Mouse (Mus musculus) CD4-positive helper T cell, adult 2 months (primary cell): Measurements from ENCODE around the gene Hras.

Source experiments
- DNase-seq: peaks from one replicate; pipeline ENCODE4 v3.0.0-alpha.2; 2012; ENCODE audit warnings: low read depth, missing footprints, low spot score

The Hras gene

DNA sequence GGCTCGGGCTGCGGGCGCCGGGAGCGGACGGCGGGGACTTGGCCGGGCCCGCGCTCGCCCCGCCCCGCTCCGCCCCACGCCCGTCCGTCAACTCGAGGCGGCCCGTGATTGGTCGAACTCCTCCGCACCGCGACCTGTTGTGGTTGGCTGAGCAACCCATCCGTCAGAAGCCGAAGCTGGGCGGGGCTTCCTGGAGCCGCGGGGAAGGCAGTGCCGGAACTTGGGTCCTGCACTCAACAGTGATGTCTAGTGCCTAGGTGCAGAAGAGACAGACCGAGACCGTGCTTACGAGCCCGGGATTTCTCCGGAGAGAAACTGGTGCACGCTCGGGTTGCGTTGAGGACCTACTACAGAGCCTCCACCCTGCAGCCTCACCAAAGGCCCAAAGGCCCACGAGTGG, at the start of gene Hras, which contains the start of gene Lrrc56:
TSS of gene Hras (minus strand) at position 58 of the 400 bp plus-strand sequence.
TSS of gene Lrrc56 (plus strand) at position 210 of the 400 bp plus-strand sequence.
- peak; percentile 98 for DNase-seq

DNA sequence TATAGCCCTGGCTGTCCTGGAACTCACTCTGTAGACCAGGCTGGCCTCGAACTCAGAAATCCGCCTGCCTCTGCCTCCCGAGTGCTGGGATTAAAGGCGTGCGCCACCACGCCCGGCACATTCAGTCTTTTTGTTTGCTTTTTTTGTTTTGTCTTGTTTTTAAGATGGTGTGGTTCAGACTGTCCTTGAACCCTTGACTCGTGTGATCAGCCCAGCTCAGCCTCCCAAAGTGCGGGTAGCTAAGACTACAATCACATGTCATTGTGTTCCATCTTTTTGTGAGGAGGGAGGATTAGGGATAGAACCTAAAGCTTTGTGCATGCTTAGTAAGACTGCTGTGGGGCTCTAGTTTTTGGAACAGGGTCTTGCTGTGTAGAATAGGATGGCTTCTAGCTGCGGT, 37.7 kb upstream of the Hras start:
- no peak for DNase-seq

- DNase-seq, result no peak
Observed at GRCm38 (mm10) chr7:141231111-141231510, 37.3 kb upstream of the Hras start.

- DNase-seq, result no peak
Observed at GRCm38 (mm10) chr7:141230570-141230969, 36.8 kb upstream of the Hras start.

DNA sequence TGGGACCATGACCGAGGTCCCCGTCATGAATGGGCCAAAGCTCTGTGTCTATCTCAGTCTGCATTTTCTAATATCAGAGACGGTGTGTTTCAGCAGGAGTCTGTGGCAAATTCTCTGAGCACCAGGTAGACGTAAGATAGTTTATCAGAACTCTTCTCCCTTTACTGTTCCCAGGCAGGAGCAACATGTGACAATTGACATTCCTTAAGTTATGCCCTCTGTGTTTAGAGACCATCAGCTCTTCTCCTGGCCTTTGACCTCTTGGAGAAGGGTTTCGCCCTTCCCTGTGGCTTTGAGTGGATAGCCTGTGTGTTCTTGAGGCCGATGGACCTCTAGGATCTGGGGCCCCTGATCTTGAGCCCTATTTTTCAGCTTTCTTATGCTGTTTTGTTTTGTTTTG, 35.9 kb upstream of the Hras start:
- no peak for DNase-seq

DNA sequence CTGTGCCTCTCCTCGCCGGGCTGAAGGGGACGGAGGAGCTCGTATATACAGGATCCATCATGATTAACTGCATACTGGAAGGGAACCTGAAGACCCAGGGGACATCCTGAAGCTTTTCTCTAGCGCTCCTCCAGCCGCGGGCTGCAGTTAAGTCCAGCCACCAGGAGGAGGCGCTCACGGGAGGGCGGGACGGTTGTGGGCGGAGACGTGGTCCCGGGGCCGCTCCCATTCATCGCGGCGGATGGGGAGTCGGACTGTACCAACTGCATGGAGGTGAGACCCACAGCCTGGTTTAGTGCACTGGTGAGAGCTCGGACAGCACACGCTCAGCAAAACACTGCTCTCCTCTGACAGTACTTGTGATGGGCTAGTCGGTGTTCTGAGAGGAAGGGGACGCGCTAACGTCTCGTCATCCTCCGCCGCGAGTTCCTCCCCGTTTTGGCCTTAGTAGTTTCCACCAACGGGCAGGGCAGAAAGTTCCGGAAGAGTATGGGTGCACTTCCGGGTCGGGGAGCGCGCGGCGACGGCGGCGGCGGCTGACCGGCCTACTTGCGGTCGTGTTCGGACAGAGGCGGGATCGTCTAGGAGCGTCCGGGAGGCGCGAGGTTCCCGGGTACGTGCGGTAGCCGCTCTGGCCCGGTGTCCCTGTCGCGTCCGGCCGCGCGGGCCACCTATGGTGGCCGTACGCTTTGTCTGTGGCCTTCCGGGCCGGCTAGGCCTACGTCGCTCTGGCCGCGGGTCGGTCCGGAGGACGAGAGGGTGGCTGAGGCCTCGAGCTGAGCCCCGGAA, 34.7 kb upstream of the Hras start, which contains the start of gene Phrf1:
TSS of gene Phrf1 (plus strand) at position 506 of the 789 bp plus-strand sequence.
- peak; percentile 91 for DNase-seq

- no peak for DNase-seq
Observed at GRCm38 (mm10) chr7:141227796-141228195, 34.0 kb upstream of the Hras start.

DNA sequence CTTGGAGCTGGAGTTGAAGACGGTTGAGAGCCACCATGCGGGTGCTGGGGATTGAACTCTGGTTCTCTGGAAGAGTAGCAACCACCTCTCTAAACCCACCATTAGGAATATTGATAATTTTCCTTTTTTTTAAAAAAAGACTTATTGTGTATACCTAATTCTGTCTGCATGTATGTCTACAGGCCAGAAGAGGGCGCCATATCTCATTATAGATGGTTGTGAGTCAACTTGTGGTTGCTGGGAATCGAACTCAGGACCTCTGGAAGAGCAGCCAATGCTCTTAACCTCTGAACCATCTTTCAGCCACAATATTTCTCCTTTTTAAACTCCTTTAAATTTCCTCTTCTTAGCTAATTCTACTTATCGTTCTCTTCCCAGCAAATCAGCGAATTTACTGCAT, 32.7 kb upstream of the Hras start:
- DNase-seq, result no peak

GRCm38 (mm10) chr7:141222696-141223215, 29.0 kb upstream of the Hras start:
- DNase-seq, result no peak

DNA sequence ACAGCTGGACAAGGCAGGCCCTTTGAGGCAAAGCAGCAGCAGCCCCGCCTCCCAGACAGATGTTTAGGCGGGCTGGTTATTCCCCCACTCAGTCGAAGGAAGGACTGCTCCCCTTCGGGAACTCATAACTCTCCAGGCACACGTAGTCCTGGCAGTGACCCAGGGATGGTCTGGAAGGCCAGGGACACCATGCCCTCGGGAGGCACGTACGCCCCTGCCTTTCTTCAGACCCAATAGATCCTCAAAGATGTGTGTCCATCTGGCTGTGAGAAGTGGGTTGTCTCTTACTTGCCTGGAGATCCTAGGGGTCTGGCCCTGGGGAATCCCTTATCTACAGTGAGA, 28.3 kb upstream of the Hras start:
- DNase-seq, result no peak

DNA sequence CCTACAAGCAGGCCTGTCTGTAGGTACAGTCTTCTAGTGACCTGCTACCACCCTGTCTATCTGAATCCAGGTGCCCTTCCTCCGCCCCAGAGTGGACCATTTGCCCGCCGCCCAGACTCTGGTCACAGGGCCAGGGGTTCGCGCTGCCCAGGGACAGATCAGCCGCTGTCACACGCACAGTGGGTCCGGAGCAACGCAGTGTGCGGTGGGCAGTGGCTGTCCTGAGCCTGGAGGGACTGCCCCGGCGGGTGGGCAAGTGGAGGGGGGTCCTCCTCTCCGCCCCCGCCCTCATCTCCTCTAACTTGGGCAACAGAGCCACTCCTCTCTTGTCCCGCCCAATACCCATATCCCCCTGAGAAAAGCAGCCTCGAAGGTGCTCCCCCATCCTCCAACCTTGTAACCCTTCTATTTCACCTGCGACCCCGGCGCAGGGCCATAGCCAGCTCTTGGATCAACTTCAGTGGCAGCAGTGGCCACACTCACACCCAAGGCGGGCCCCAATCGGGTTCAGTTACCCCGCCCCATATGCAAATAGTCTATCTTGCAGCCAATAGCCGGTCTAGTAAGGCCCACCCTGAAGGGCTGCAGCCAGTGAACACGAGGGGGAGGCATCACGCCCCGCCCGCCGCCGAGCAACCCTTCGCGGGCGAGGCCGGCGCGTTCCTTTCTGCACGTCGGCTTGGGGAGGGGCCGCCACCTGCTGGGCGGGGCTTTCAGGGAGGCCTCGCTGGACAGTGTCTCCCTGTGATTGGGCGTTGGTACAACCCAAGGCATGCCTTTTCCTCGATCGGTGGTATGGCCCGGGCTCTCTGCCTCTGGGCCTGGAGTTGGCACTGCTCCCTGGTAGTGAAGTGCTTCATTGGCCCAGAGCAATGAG, 27.7 kb upstream of the Hras start:
- DNase-seq, result peak; percentile 93

DNA sequence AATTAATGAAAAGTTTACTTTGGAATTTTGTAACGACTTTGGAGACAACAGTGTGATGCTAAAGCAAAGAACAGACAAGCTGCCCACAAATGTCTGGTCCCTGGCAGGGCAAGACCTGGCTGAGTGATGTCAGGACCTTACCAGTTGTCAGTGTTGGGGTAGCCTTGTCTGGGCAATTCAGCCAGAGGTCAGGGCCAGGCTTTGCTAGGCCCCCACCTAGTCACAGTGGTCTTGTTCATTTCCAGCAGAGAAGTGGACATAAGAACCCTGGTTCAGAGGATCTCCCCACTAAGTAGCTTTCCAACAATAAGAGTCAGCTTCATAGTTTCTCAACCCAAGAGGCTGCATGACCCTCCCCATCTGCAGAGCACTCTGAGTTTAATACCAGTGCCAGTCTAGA, 26.6 kb upstream of the Hras start:
- no peak for DNase-seq

DNA sequence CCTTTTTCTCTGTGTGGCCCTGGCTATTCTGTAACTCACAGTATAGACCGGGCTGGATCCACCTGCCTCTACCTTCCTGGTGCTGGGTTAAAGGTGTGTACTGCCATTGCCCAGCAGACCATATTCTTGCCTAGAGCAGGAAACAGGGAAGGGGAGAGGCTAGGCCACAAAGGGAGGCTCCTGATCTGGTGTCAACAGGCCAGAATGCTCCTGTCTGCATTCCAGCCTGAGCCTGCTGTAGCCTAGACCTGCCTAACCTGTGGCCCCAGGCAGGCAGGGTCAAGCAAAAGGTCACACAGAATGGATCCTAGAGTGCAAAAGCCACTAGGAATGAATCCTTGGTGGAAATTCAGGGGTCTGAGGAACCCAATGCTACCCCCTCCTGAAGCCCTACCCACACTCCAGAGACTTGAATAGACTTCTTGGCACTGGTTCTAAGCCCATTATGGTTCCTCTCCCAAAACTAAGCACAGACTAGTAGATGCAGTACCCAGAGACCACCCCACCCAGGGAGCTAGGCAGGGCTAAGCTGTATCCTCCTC, 25.8 kb upstream of the Hras start:
- no peak for DNase-seq

DNA sequence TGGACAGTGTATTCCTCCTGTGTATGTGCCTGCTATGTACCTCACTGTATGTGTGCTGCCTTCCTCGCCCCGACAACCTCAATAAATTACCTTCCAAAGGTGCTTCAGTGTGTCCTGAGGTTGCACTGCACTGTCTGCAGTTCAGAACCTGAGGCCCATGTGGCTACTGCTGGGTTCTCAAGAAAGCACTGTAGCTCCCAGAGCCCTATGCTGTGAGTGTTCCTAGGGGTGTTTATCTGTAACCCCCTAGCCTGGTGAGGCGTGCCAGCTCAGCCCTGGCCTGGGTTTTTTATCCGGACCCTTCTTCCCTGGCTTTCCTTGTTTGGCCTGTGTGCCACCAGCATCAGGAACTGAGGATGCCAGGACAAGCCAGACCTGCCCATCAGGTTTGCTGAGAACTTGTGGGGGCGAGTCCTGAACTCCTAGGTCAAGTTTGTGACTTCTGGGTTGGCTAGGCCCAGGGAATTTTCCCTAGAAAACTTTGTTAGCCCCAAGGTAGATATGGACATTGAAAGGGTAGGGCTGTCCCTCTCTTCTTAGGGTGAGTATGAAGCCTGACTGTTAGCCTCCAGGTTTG, 24.8 kb upstream of the Hras start:
- DNase-seq, result no peak

- DNase-seq, result no peak
Observed at GRCm38 (mm10) chr7:141218141-141218540, 24.3 kb upstream of the Hras start.

DNA sequence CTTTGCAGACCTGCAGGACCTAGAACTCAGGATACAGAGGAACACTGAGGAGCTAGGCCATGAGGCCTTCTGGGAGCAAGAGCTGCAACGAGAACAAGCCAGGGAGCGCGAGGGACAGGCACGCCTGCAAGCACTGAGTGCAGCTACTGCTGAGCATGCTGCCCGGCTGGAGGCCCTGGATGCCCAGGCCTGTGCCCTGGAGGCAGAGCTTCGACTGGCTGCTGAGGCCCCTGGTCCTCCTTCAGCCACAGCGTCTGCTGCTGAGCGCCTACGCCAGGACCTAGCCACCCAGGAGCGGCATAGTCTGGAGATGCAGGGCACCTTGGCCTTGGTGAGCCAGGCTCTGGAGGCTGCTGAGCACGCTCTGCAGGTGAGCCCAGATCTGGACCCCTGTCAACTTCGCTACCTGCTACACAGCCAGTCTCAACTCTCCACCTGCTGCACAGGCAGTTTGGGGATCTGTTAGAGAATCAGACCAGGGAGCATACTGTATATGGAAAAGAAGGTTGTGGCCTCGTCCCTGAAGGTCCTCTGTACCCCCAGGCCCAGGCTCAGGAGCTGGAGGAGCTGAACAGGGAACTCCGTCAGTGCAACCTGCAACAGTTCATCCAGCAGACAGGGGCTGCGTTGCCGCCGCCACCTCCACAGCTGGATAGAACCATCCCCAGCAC, 23.7 kb upstream of the Hras start:
- DNase-seq, result no peak

DNA sequence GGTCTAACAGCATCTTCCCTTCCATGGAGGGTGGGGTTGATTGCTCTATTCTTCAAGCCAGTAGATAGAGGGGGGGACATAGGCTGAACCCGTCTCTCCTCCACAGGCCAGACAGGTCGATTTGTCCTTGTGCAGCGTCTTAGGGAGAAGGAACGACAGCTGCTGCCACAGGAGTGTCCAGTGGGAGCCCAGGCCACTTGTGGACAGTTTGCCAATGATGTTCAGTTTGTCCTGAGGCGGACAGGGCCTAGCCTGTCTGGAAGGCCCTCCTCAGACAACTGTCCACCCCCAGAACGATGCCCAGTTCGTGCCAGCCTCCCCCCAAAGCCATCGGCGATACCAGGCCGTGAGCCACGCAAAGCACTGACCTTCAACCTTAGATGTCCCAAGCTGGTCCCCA, 23.1 kb upstream of the Hras start:
- DNase-seq, result no peak

DNA sequence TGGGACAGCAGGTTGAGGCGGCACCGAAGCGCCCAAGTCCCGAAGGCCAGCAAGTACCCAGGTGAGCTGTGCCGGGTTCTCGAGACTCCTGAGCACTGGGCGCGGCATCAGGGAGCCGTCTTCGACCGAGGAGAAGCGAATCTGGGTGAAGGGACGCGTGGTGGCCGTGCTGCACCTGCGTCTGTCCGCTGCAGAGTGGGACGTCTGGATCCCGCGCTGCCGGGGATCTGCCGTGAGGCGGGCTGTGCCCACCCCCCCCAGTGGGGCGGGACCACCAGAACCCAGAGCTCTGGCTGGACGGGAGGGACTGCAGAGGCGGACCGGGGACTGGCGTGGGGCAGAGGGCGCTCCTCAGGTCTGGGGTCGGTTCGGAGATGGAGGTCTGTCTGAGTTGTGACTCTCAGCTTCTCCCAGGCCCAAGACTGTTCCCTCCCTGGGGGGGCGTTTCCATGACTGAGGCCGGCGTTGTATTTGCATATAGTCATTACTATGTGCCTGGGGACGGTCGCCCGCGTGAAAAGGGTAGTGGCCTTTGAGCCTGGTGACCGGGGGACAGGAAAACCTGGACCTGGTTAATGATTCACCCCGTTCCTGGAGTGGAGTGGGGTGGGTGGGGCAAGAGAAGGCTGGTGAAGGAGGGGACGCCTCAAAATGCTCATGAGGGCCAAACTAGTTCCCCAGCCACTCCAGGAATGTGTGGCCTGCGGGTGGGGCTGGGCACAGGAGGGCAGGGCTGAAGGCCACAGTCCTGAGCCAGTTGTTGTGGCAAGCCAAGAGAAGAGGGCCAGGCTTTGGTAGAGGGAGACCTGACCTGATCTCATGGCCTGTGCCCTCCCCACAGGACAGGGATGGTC, 22.3 kb upstream of the Hras start:
- DNase-seq, result no peak

GRCm38 (mm10) chr7:141215101-141215879, 21.5 kb upstream of the Hras start, which contains the start of gene Rassf7:
Rassf7 (plus strand) TSS chr7:141215860.
- DNase-seq, result peak; percentile 98
